Mouse (Mus musculus) ovary, postnatal 36 days (tissue): ENCODE results near the gene Bbx.

Experiments
- DNase-seq: peaks from one replicate; pipeline ENCODE4 v3.0.0; 2022; ENCODE audit warnings: low spot score, mixed read lengths

The Bbx gene

GRCm38 (mm10) chr16:50160418-50161271, 271.5 kb downstream of the Bbx start:
- DNase-seq = no peak

- no peak for DNase-seq
These were observed 273.6 kb downstream of the Bbx start for GRCm38 (mm10) chr16:50158546-50158945.

- no peak for DNase-seq
These were observed 282.6 kb downstream of the Bbx start for GRCm38 (mm10) chr16:50149606-50150005.

- DNase-seq = no peak
These were observed 284.3 kb downstream of the Bbx start for GRCm38 (mm10) chr16:50147900-50148299.
